Mouse (Mus musculus) megakaryocyte, adult 5-6 weeks (primary cell): Measurements from ENCODE around the gene Eomes. TPM values are rescaled to one million over a fixed set of nuclear protein-coding genes. Genes with fewer than 3 reads are reported as not detected.

Experiments
- ATAC-seq: 2 replicates; pipeline ENCODE4 v1.8.0; 2016; ENCODE audit warnings: mild to moderate bottlenecking, inconsistent platforms; ENCODE audit not compliant: poor library complexity, severe bottlenecking
- total RNA-seq, 2 experiments: library from RNA; stranded (forward) in 1 of 2; stranded (reverse) in 1 of 2; fragments of 153-499, 151-499 nt in 1 of 2; fragments of 221-1000, 200-1000 nt in 1 of 2; gene quantifications; 2 replicates each; pipeline versions ENCODE4 v1.2.3 to v1.2.4; 2015 to 2017

Eomes gene
- total RNA-seq, 2 experiments from 2014 or later = 0.37 to 0.78 TPM

- ATAC-seq = no peak
Observed at GRCm38 (mm10) chr9:118516162-118516561, 38.1 kb downstream of the Eomes start.

DNA sequence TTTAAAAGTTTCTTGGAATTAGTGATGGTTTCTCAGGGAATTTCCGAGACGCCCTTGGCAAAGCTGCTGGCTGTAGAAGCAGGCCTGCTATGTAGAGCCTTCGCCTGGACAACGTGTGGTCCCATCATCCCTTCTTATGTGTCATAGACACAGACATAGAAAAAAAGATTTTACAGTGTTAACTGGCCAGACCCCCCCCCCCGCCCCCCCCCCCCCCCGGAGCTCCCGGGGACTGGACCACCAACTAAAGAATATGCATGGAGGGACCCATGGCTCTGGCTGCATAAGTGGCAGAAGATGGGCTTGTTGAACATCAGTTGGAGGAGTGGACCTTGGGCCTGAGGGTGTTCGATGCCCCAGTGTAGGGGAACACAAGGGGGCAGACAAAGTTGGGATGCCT, 39.6 kb downstream of the Eomes start:
- ATAC-seq = no peak

GRCm38 (mm10) chr9:118519101-118519500, 41.1 kb downstream of the Eomes start:
- peak; percentile 43; the same call in 1 of the 2 replicates for ATAC-seq

DNA sequence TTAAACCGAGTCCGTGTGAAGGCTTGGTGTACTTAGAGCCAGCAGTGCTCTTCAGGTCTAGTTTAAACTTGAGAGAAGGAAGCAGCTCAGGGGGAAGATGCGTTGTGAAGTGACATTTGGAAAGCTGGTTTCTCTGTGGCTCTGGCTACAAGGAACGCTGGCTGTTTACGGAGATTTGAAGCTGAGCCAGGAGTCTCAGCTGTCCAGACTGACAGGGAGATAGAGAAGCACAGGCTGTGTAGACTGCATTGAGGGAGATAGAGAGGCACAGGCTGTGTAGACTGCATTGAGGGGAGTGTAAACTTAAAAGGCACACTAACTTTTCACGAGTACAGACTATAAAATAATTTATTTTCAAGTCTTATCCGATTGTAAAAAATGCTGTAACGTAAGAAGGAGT, 42.0 kb downstream of the Eomes start:
- ATAC-seq = no peak

- no peak for ATAC-seq
Observed at GRCm38 (mm10) chr9:118520858-118521257, 42.8 kb downstream of the Eomes start.

DNA sequence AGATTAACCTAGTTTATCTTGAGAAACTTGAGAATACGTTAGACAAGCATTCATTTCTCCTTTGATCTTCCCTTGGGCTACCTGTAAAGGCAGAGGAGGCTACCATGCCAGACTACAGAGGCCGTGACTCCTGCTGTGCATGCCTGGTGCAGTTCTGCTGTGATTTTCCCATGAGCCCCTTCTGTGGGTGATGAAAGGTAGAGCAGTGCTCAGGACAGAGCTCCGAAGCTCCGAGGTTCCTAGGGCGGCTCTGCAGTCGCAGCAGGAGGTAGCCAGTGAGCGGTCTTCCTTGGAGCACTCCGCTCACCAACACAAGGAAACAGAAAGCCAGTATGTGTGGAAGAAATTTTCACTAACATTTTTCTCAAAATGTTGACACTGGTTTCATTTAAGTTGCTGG, 43.6 kb downstream of the Eomes start:
- no peak for ATAC-seq

GRCm38 (mm10) chr9:118523738-118524137, 45.7 kb downstream of the Eomes start:
- no peak for ATAC-seq

GRCm38 (mm10) chr9:118527056-118527455, 49.0 kb downstream of the Eomes start:
- no peak for ATAC-seq

- no peak for ATAC-seq
Observed at GRCm38 (mm10) chr9:118529783-118530182, 51.8 kb downstream of the Eomes start.

- ATAC-seq = peak; percentile 65
Observed at GRCm38 (mm10) chr9:118530679-118531078, 52.7 kb downstream of the Eomes start.

DNA sequence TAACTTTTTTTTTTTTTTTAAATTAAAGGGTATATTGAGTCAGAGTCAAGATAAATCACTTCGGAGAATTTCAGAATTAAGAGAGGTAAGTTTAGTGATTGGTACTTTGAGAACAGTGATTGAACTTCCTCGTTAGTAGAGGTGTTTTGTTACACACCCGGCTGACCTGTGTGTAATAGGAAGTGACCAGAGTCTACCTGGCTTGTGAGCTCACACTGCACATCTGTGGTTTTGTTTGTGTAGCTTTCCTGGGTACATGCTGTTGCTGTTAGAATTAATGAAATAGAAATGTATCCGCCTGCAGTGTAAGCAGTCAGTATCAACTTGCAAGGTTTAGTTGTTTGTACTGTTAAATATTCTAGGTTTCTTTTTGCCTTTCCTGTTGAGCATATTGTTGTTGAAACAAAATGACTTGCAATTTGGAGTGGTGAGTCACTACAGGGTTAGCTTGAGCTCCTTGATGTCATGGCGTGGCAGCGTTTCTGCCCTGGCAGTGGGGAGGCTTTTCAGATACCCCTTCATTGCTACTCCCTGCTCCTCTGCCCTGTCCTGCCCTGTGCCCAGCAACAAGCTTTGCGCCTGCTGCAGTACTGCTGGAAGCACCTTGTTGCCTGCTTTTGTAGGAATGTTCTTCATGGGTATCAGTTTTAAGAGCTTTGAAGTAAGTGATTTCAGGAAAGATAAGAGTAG, 54.6 kb downstream of the Eomes start:
- peak; percentile 74 for ATAC-seq

Other genes starting within 250 kb of the Eomes start
- gene Golga4, start 28.1 kb downstream of the Eomes start, total RNA-seq (2015) = 20.7 and 27.3 TPM in 2 replicates
- 46.0 and 57.2 TPM in 2 replicates for gene Golga4, start 28.1 kb downstream of the Eomes start, total RNA-seq (2017)
- 0.87 TPM in 1 of 2 replicates, not detected in the other for gene Itga9, start 128.5 kb downstream of the Eomes start, total RNA-seq (2015)
- gene Itga9, start 128.5 kb downstream of the Eomes start, total RNA-seq (2017) = 0.04 and 0.28 TPM in 2 replicates